Comparison of ENCODE assay signal across 10 mouse cellular contexts in the genomic region with DNA sequence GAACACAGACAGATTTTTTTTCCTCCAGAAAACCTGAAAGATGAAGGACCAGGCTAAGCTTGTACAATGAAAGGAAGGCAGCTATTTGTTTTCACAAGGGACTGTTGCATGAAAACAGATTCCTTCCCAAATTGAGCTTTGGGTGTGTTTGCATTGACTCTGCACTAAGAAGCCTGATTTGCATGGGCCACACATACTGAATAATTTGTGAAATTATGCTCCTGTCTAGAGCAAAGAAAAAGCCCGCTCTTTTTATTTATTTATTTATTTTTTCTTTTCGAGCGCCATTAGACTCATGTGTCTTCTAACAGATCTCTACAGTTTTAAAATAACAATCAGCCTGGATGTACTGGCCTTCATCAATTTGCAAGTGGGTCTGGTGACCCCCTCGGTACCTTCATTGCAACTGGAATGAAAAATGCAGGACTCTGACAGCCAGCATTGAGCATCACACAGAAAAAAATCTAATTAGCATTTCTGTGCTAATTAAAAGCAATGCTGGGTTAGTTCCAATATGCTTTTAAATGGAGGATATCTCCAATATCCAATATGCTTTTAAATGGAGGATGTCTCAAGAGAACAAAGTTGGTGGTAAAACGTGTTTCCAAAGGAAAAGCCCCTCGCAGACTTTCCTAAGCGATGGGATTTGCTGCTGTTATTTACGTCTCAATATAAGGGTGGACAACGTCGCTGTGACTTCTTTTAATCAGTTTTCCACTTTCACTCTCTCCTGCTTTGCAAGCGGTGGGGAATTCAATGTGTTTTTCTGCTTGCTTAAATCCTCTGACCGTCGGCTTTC.
DNase-seq lines count a peak whose midpoint lies in the region; ATAC-seq lines count a peak whose summit lies in the region.
"Had no signal": no experiment of that assay in that cellular context is flagged by ENCODE, and none has a peak within 500 bp of the region (broad histone marks: within the 10 kb centered on the region; RNA-seq: fewer than 3 reads in every experiment).

No protein-coding gene starts in this region.

- ATAC-seq in embryonic facial prominence, embryonic 13.5 days (ENCODE audit: insufficient number of reproducible peaks, insufficient read depth, low FRiP score, low TSS enrichment, low read depth): no peak
- no peak for ATAC-seq in hindbrain, embryonic 16.5 days
- peak; percentile 55 for ATAC-seq in neural tube, embryonic 12.5 days (ENCODE audit: low FRiP score, low read depth)
- no peak for ATAC-seq in heart, embryonic 12.5 days (ENCODE audit: insufficient number of reproducible peaks, low FRiP score)

- H3K9ac ChIP-seq in embryonic facial prominence, embryonic 13.5 days: no peak overlapping the region
- no peak overlapping the region; the same call in 1 of the 2 replicates for H3K9ac ChIP-seq in hindbrain, embryonic 16.5 days (ENCODE audit: low read depth, low read length)
- no peak overlapping the region for H3K9ac ChIP-seq in neural tube, embryonic 12.5 days
- H3K9ac ChIP-seq in heart, embryonic 12.5 days: no peak overlapping the region
- H3K9ac ChIP-seq: liver, embryonic 14.5 days had no signal

- H3K36me3 ChIP-seq in embryonic facial prominence, embryonic 13.5 days: no peaks in the 10 kb centered on the region
- H3K36me3 ChIP-seq in hindbrain, embryonic 16.5 days (ENCODE audit: control insufficient read depth, insufficient read depth, low read length): no peaks in the 10 kb centered on the region
- H3K36me3 ChIP-seq in neural tube, embryonic 12.5 days: no peaks in the 10 kb centered on the region
- no peaks in the 10 kb centered on the region for H3K36me3 ChIP-seq in heart, embryonic 12.5 days

- 31% methylated on average over 13 of the region's 13 CpGs for WGBS in embryonic facial prominence, embryonic 13.5 days
- WGBS in hindbrain, embryonic 16.5 days: 12% methylated on average over 13 of the region's 13 CpGs
- 15% methylated on average over 13 of the region's 13 CpGs for WGBS in neural tube, embryonic 12.5 days
- WGBS in heart, embryonic 12.5 days: 63% methylated on average over 13 of the region's 13 CpGs

- peak overlapping the region; percentile 43 for H3K4me2 ChIP-seq in embryonic facial prominence, embryonic 13.5 days
- H3K4me2 ChIP-seq in hindbrain, embryonic 16.5 days (ENCODE audit: low read length): peak overlapping the region; percentile 40
- peak overlapping the region; percentile 45 for H3K4me2 ChIP-seq in neural tube, embryonic 12.5 days (replicated peaks)
- H3K4me2 ChIP-seq in heart, embryonic 12.5 days: no peak overlapping the region
- H3K4me2 ChIP-seq: heart, embryonic 11.5 days had no signal

- no peaks in the 10 kb centered on the region for H3K9me3 ChIP-seq in embryonic facial prominence, embryonic 13.5 days
- H3K9me3 ChIP-seq in hindbrain, embryonic 16.5 days (ENCODE audit: control insufficient read depth, low read length): no peaks in the 10 kb centered on the region
- no peaks in the 10 kb centered on the region for H3K9me3 ChIP-seq in neural tube, embryonic 12.5 days
- no peaks in the 10 kb centered on the region for H3K9me3 ChIP-seq in heart, embryonic 12.5 days (replicated peaks)

- H3K4me1 ChIP-seq in embryonic facial prominence, embryonic 13.5 days: peaks cover 16% of the 10 kb centered on the region
- peaks cover 12% of the 10 kb centered on the region for H3K4me1 ChIP-seq in hindbrain, embryonic 16.5 days (ENCODE audit: control insufficient read depth, insufficient read depth, low read depth, low read length)
- peaks cover 24% of the 10 kb centered on the region for H3K4me1 ChIP-seq in neural tube, embryonic 12.5 days
- H3K4me1 ChIP-seq in heart, embryonic 12.5 days (replicated peaks): no peaks in the 10 kb centered on the region

- no peaks in the 10 kb centered on the region for H3K27me3 ChIP-seq in embryonic facial prominence, embryonic 13.5 days
- no peaks in the 10 kb centered on the region for H3K27me3 ChIP-seq in hindbrain, embryonic 16.5 days (replicated peaks; ENCODE audit: control insufficient read depth, insufficient read depth, low read length)
- no peaks in the 10 kb centered on the region for H3K27me3 ChIP-seq in neural tube, embryonic 12.5 days (replicated peaks)
- H3K27me3 ChIP-seq in heart, embryonic 12.5 days (replicated peaks): no peaks in the 10 kb centered on the region

- H3K4me3 ChIP-seq in embryonic facial prominence, embryonic 13.5 days: no peak overlapping the region
- no peak overlapping the region for H3K4me3 ChIP-seq in hindbrain, embryonic 16.5 days (ENCODE audit: low read length)
- no peak overlapping the region for H3K4me3 ChIP-seq in neural tube, embryonic 12.5 days
- H3K4me3 ChIP-seq in heart, embryonic 12.5 days: no peak overlapping the region

- DNase-seq in embryo, embryonic 10.5 days (ENCODE audit: low spot score): peak; percentile 29
- no peak for DNase-seq in embryo, embryonic 10 days (ENCODE audit: low spot score)
- no peak for DNase-seq in ovary, postnatal 10 days (ENCODE audit: low spot score)
- DNase-seq in adrenal gland, adult 18-20 months (ENCODE audit: low spot score in 2 of 2): no peak

- H3K27ac ChIP-seq in embryonic facial prominence, embryonic 13.5 days: no peak overlapping the region
- peak overlapping the region; percentile 36 for H3K27ac ChIP-seq in hindbrain, embryonic 16.5 days (ENCODE audit: low read depth, low read length)
- no peak overlapping the region for H3K27ac ChIP-seq in neural tube, embryonic 12.5 days
- no peak overlapping the region for H3K27ac ChIP-seq in heart, embryonic 12.5 days (ENCODE audit: poor library complexity, severe bottlenecking)
- H3K27ac ChIP-seq: liver, embryonic 14.5 days had no signal
